Mouse (Mus musculus) R1 (cell line): ENCODE data around the gene Slc45a1.

Experiments used
- DNase-seq: peaks from one replicate; pipeline ENCODE4 v3.0.0-alpha.2; 2018; ENCODE audit warnings: low read depth, low spot score

Slc45a1 gene

GRCm38 (mm10) chr4:150651390-150652277 lies at the start of gene Slc45a1:
Gene Slc45a1 (minus strand): TSS chr4:150652174.
- no peak for DNase-seq

- DNase-seq = no peak
These were observed 48.9 kb upstream of the Slc45a1 start for GRCm38 (mm10) chr4:150700849-150701248.

GRCm38 (mm10) chr4:150694434-150695108 lies 42.6 kb upstream of the Slc45a1 start:
- no peak for DNase-seq

GRCm38 (mm10) chr4:150692861-150693403 lies 41.0 kb upstream of the Slc45a1 start:
- peak; percentile 70 for DNase-seq

- peak; percentile 27 for DNase-seq
These were observed 38.8 kb upstream of the Slc45a1 start for GRCm38 (mm10) chr4:150690759-150691158.

- DNase-seq = no peak
These were observed 37.6 kb upstream of the Slc45a1 start for GRCm38 (mm10) chr4:150689553-150689952.

- DNase-seq = no peak
These were observed 35.3 kb upstream of the Slc45a1 start for GRCm38 (mm10) chr4:150687126-150687753.

- DNase-seq = no peak
These were observed 34.6 kb upstream of the Slc45a1 start for GRCm38 (mm10) chr4:150686538-150686937.

GRCm38 (mm10) chr4:150685778-150686493 lies 34.0 kb upstream of the Slc45a1 start:
- peak; percentile 19 for DNase-seq

- no peak for DNase-seq
These were observed 33.2 kb upstream of the Slc45a1 start for GRCm38 (mm10) chr4:150685043-150685777.

- DNase-seq = peak; percentile 28
These were observed 28.4 kb upstream of the Slc45a1 start for GRCm38 (mm10) chr4:150680373-150680772.

GRCm38 (mm10) chr4:150678789-150679188 lies 26.8 kb upstream of the Slc45a1 start:
- DNase-seq = peak; percentile 95

- DNase-seq = peak; percentile 99
These were observed 25.9 kb upstream of the Slc45a1 start for GRCm38 (mm10) chr4:150677846-150678224.

- no peak for DNase-seq
These were observed 25.3 kb upstream of the Slc45a1 start for GRCm38 (mm10) chr4:150677126-150677845.

GRCm38 (mm10) chr4:150676029-150676428 lies 24.1 kb upstream of the Slc45a1 start:
- no peak for DNase-seq

GRCm38 (mm10) chr4:150675274-150675673 lies 23.3 kb upstream of the Slc45a1 start:
- peak; percentile 79 for DNase-seq

- no peak for DNase-seq
These were observed 13.8 kb upstream of the Slc45a1 start for GRCm38 (mm10) chr4:150665806-150666205.

- DNase-seq = peak; percentile 82
These were observed 12.8 kb upstream of the Slc45a1 start for GRCm38 (mm10) chr4:150664726-150665125.

- DNase-seq = peak; percentile 83
These were observed 11.2 kb upstream of the Slc45a1 start for GRCm38 (mm10) chr4:150663192-150663591.

GRCm38 (mm10) chr4:150661886-150662285 lies 9.9 kb upstream of the Slc45a1 start:
- no peak for DNase-seq
